Mouse (Mus musculus) cortical plate, adult 2 months (tissue): ENCODE measurements around the gene Exoc7.

Experiments used
- CTCF ChIP-seq: fragments of 200-500 bp; IDR thresholded peaks from 2 replicates; pipeline ENCODE4 v1.5.1; 2011; ENCODE audit warnings: mild to moderate bottlenecking, control low read depth, low read length; ENCODE audit not compliant: insufficient read depth; ENCODE audit errors: extremely low read depth
- POLR2A ChIP-seq: fragments of 200-500 bp; IDR thresholded peaks from 2 replicates; pipeline ENCODE4 v1.6.1; 2011; ENCODE audit warnings: mild to moderate bottlenecking, low read length, control low read depth; ENCODE audit not compliant: insufficient read depth; ENCODE audit errors: extremely low read depth

- TF ChIP-seq POLR2A (no peak), CTCF (no peak)
Observed at GRCm38 (mm10) chr11:116354521-116354920, 47.5 kb upstream of the Exoc7 start.
